Mouse (Mus musculus): ENCODE measurements around the gene Fam118b.

Gene Fam118b

GRCm38 (mm10) chr9:35267146-35267975 is at the start of gene Fam118b, which contains the start of gene Rpusd4:
TSS of gene Fam118b (minus strand) at chr9:35267805.
TSS of gene Rpusd4 (plus strand) at chr9:35267865.
- DNase-seq: peak; percentile 94 to 97

GRCm38 (mm10) chr9:35316771-35317211 is 49.2 kb upstream of the Fam118b start:
- DNase-seq: peak in 1 of 2 experiments; percentile 9

GRCm38 (mm10) chr9:35314254-35314653 is 46.6 kb upstream of the Fam118b start:
- no peak for DNase-seq

- DNase-seq: no peak
Measured at GRCm38 (mm10) chr9:35313601-35314000, 46.0 kb upstream of the Fam118b start.

GRCm38 (mm10) chr9:35312516-35312915 is 44.9 kb upstream of the Fam118b start:
- peak in 1 of 2 experiments; percentile 19 for DNase-seq

- no peak for DNase-seq
Measured at GRCm38 (mm10) chr9:35310377-35310776, 42.8 kb upstream of the Fam118b start.

GRCm38 (mm10) chr9:35307461-35307860 is 39.9 kb upstream of the Fam118b start:
- no peak for DNase-seq

- DNase-seq: no peak
Measured at GRCm38 (mm10) chr9:35302172-35302571, 34.6 kb upstream of the Fam118b start.

- no peak for DNase-seq
Measured at GRCm38 (mm10) chr9:35297791-35298190, 30.2 kb upstream of the Fam118b start.

- no peak for DNase-seq
Measured at GRCm38 (mm10) chr9:35293465-35293864, 25.9 kb upstream of the Fam118b start.

- no peak for DNase-seq
Measured at GRCm38 (mm10) chr9:35290916-35291315, 23.3 kb upstream of the Fam118b start.

- no peak for DNase-seq
Measured at GRCm38 (mm10) chr9:35290417-35290816, 22.8 kb upstream of the Fam118b start.

- DNase-seq: peak in 1 of 2 experiments; percentile 18
Measured at GRCm38 (mm10) chr9:35289992-35290391, 22.4 kb upstream of the Fam118b start.

- DNase-seq: no peak
Measured at GRCm38 (mm10) chr9:35286351-35286750, 18.7 kb upstream of the Fam118b start.

- DNase-seq: no peak
Measured at GRCm38 (mm10) chr9:35284351-35284750, 16.7 kb upstream of the Fam118b start.

GRCm38 (mm10) chr9:35283415-35284069 is 15.9 kb upstream of the Fam118b start:
- DNase-seq: peak; percentile 19 to 26

GRCm38 (mm10) chr9:35282851-35283200 is 15.2 kb upstream of the Fam118b start:
- no peak for DNase-seq

GRCm38 (mm10) chr9:35282006-35282850 is 14.6 kb upstream of the Fam118b start:
- DNase-seq: peak; percentile 61 to 76

GRCm38 (mm10) chr9:35278451-35278850 is 10.8 kb upstream of the Fam118b start:
- DNase-seq: no peak

GRCm38 (mm10) chr9:35277855-35278365 is 10.3 kb upstream of the Fam118b start:
- DNase-seq: no peak

- DNase-seq: peak in 1 of 2 experiments; percentile 10
Measured at GRCm38 (mm10) chr9:35267976-35268715, 541 bp upstream of the Fam118b start.

- DNase-seq: no peak
Measured at GRCm38 (mm10) chr9:35264509-35264908, 3.1 kb downstream of the Fam118b start.

Measured in kidney, postnatal 36 days (tissue).